Mouse (Mus musculus): ENCODE results near the gene Map7d1.
A peak's percentile ranks its signal among the peaks of the same experiment; 100 is the strongest.
"Not testable (repeated sequence)": the region's sequence is repeated elsewhere in the genome, so short reads cannot be mapped to it uniquely, and the experiment has no call there.

Gene Map7d1

DNA sequence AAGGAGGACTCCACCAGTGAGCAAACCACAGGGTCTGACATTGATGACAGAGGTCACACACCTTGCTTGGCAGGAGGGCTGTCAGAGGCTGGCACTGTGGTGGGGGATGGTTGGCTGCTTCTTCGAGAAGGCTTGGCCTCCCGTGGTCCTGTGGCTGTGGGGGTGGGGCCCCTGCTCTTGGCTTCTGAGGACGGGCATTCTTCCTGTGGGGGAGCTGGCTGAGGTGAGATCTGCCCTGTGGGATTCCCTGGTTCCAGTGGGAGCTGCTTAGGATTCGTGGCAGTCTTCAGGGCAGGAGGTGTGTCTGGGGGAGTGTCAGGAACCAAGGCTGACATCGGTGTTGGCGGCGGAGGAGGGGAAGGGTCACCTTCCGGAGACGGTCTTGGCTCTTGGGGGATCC, 14.2 kb downstream of the Map7d1 start:
- DNase-seq (ENCODE audit: low read depth): no peak

GRCm38 (mm10) chr4:126239862-126240475, 16.2 kb downstream of the Map7d1 start:
- DNase-seq (ENCODE audit: low read depth): no peak

- no peak for DNase-seq (ENCODE audit: low read depth)
Observed at GRCm38 (mm10) chr4:126237721-126238242, 18.4 kb downstream of the Map7d1 start.

GRCm38 (mm10) chr4:126236467-126237280, 19.5 kb downstream of the Map7d1 start:
- DNase-seq (ENCODE audit: low read depth): no peak

DNA sequence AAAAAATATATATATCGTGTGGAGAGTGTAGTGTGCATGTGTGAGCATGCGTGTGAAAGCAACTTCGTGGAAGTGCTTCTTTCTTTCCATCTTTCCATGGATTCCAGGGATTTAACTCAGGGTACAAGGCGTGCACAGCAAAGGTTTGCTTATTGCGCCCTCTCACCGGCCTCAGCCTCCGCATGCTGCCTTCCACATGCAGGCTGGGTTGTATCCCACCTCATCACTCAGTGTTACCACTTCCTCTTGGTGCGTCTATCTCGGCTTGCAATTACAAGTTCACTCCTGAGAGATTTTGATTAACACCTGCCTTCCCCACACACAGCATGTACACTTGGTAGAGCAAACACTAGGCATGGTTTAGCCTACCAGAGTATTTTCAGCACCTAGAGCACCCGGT, 21.0 kb downstream of the Map7d1 start:
- DNase-seq (ENCODE audit: low read depth): no peak

GRCm38 (mm10) chr4:126234496-126235175, 21.5 kb downstream of the Map7d1 start:
- no peak for DNase-seq (ENCODE audit: low read depth)

DNA sequence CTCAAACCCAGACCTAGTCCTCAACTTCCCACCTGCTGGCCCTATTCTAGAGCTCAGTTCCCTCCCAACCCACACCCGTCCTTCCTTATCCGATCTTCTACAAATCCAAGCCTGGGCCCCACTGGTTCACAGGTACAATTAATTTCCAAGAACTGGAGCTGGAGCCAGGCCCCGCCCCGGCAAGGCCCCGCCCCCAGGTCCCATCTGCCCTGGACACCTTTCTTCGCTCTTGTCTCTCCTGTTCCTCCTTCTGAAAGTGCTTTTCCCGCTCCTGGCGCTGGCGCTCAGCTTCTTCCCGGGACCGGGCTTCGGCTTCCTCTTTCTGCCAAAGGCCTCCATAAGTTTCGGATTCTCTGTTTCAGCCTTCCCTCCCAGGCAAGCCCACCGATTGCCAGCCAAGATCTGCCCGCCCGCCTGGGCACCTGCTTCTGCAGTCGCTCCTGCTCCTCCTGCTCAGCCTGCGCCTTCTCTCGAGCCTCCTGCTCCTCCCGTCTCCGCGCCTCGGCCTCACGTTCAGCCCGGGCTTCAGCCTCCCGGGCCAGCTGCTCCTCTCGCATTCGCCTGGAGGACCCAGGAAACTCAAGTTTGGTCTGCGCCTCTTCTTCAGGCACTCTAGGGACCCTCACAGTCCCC, 22.4 kb downstream of the Map7d1 start:
- DNase-seq (ENCODE audit: low read depth): no peak

GRCm38 (mm10) chr4:126229900-126230299, 26.2 kb downstream of the Map7d1 start:
- DNase-seq (ENCODE audit: low read depth): no peak

- no peak for DNase-seq (ENCODE audit: low read depth)
Observed at GRCm38 (mm10) chr4:126228144-126228543, 28.0 kb downstream of the Map7d1 start.

DNA sequence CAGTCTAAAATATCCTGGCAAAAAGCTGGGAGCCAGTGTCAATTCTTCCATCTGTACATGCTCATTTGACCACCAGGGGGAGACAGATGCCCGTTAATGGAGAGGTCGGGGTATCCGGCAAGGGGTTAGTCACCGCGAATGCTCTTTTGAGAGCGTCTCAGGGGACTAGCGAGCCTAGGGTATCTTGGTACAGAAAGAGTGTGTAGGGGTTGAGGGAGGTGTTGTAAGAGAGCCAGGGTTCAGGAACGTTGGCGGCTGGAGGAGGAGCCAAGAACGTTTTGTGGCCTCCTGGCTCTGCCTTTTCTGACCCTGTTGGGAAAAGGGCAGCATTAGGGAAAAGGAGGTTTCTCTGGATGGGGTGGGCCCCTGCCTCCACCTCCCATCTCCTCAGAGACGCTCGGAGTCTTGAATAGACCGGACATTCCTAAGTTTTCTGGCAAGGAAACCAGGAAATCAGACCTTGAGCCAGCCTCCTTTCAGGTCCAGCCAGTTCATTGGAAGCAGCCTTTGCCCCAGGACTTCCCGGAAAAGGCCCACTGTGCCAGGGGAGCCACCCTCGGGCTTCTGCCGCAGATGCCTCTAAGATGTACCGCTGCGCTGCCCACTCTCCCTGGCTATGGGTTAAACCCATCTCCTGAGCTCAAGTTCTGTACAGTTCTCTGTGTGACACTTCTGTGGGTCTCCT, 28.9 kb downstream of the Map7d1 start:
- peak; percentile 93 for DNase-seq (ENCODE audit: low read depth)

GRCm38 (mm10) chr4:126226640-126227039, 29.5 kb downstream of the Map7d1 start:
- no peak for DNase-seq (ENCODE audit: low read depth)

GRCm38 (mm10) chr4:126222631-126223030, 33.5 kb downstream of the Map7d1 start:
- DNase-seq (ENCODE audit: low read depth): no peak

DNA sequence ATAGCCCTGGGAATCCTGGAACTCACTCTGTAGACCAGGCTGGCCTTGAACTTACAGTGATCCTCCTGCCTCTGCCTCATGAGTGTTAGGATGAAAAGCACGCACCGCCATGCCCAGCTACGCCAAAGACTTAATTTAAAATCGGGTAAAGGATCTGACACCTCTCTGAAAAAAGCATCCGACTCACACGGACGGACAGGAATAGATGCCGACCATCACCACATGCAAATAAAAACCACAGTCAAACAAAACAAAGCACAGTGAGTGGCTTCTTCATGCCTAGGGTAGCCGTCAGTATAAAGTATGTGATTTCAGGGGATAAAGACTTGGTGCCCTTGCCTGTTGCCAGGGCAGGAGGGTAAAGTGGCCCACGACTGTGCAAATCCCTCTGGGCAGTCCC, 36.1 kb downstream of the Map7d1 start:
- no peak for DNase-seq (ENCODE audit: low read depth)

GRCm38 (mm10) chr4:126219540-126219939, 36.6 kb downstream of the Map7d1 start:
- not testable (repeated sequence) for DNase-seq (ENCODE audit: low read depth)

GRCm38 (mm10) chr4:126217771-126218170, 38.4 kb downstream of the Map7d1 start:
- peak; percentile 79 for DNase-seq (ENCODE audit: low read depth)

- DNase-seq (ENCODE audit: low read depth): no peak
Observed at GRCm38 (mm10) chr4:126207081-126207480, 49.1 kb downstream of the Map7d1 start.

DNA sequence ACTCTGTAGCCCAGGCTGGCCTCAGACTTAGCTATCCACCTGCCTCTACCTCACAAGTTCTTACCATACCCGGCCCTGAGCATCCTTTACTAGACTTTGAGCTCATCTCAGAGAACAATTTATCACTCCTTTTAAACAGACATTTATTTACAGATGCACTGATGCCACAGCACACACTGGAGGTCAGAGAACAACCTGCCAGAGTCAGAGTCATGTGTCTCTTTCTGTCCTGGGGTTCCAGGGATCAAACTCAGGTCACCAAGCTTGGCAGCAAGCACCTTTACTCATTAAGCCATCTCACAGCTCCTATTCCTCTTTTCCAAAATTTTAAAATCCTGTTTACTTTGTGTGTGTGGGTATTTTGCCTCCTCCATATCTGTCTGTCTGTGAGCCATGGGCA, 50.8 kb downstream of the Map7d1 start:
- no peak for DNase-seq (ENCODE audit: low read depth)

GRCm38 (mm10) chr4:126204661-126205230, 51.4 kb downstream of the Map7d1 start:
- no peak for DNase-seq (ENCODE audit: low read depth)

- no peak for DNase-seq (ENCODE audit: low read depth)
Observed at GRCm38 (mm10) chr4:126204016-126204415, 52.1 kb downstream of the Map7d1 start.

GRCm38 (mm10) chr4:126203336-126203895, 52.7 kb downstream of the Map7d1 start:
- DNase-seq (ENCODE audit: low read depth): no peak
